Mouse (Mus musculus) neural tube, embryonic 14.5 days (tissue): ENCODE data around the gene Inpp5e. TPM values are rescaled to one million over a fixed set of nuclear protein-coding genes. Genes with fewer than 3 reads are reported as not detected.

Source experiments
- ATAC-seq: fragments of 200-750 bp; cut with Nextera tagmentation; 2 replicates; pipeline ENCODE4 v1.8.0; 2017; ENCODE audit warnings: low read depth, mild to moderate bottlenecking, moderate TSS enrichment, moderate library complexity
- H3K27ac ChIP-seq: fragments of 300-500 bp; sonication (generic); 2 replicates; pipeline ENCODE4 v1.5.1; 2014; ENCODE audit warnings: low read depth, mild to moderate bottlenecking, control low read depth, low read length, moderate library complexity, mixed read lengths
- H3K27me3 ChIP-seq: fragments of 300-500 bp; sonication (generic); 2 replicates; pipeline ENCODE4 v1.6.1; 2014; ENCODE audit warnings: low read length; ENCODE audit not compliant: control insufficient read depth, insufficient read depth
- H3K36me3 ChIP-seq: fragments of 300-500 bp; sonication (generic); 2 replicates; pipeline ENCODE4 v1.6.1; 2014; ENCODE audit warnings: low read length, mixed read lengths; ENCODE audit not compliant: control insufficient read depth, insufficient read depth
- H3K4me1 ChIP-seq: fragments of 300-500 bp; sonication (generic); 2 replicates; pipeline ENCODE4 v1.6.1; 2014; ENCODE audit warnings: low read length; ENCODE audit not compliant: control insufficient read depth, insufficient read depth
- H3K4me2 ChIP-seq: fragments of 300-500 bp; sonication (generic); 2 replicates; pipeline ENCODE4 v1.6.1; 2014; ENCODE audit warnings: mild to moderate bottlenecking, low read depth, low read length, control low read depth
- H3K4me3 ChIP-seq: fragments of 300-500 bp; sonication (generic); 2 replicates; pipeline ENCODE4 v1.5.1; 2014; ENCODE audit warnings: low read depth, low read length, control low read depth, mixed read lengths
- H3K9ac ChIP-seq: fragments of 300-500 bp; sonication (generic); replicated peaks from 2 replicates; pipeline ENCODE4 v1.6.1; 2014; ENCODE audit warnings: low read depth, mild to moderate bottlenecking, control low read depth, low read length, mixed read lengths
- H3K9me3 ChIP-seq: fragments of 300-500 bp; sonication (generic); 2 replicates; pipeline ENCODE4 v1.6.1; 2016; ENCODE audit warnings: low read length; ENCODE audit not compliant: control insufficient read depth
- WGBS: fragments of 180-500 bp; shearing (Covaris S2); extraction: QIAGEN DNeasy Blood & Tissue Kit; methylation state at CpG from one replicate; pipeline ENCODE4 v1.1.7; 2014; 5-methylcytosine and 5-hydroxymethylcytosine counted together
- polyA plus RNA-seq: library from polyadenylated mRNA; unstranded; fragments of >200 nt; fragmentation: Nextera tagmentation; extraction: Ambion mirVana; gene quantifications from 2 replicates; pipeline ENCODE4 v1.2.1, GENCODE M21; 2014

Inpp5e gene
- polyA plus RNA-seq, 1 experiment from 2014 or later: 21.3 TPM

- no peak for ATAC-seq
- WGBS: 5% methylated on average over 15 of the region's 15 CpGs
- Histone ChIP-seq H3K36me3 (peaks cover 21% of the 10 kb centered on the region), H3K27ac (peak overlapping the region; percentile 86), H3K4me2 (peak overlapping the region; percentile 84), H3K9me3 (no peaks in the 10 kb centered on the region), H3K4me1 (peaks cover 22% of the 10 kb centered on the region), H3K27me3 (no peaks in the 10 kb centered on the region), H3K9ac (peak overlapping the region; percentile 89), H3K4me3 (peak overlapping the region; percentile 81)
Measured at GRCm38 (mm10) chr2:26444368-26444767, 35.4 kb upstream of the Inpp5e start.

- no peak overlapping the region for H3K27ac ChIP-seq
- peaks cover 26% of the 10 kb centered on the region for H3K36me3 ChIP-seq
- peaks cover 22% of the 10 kb centered on the region for H3K4me1 ChIP-seq
- H3K27me3 ChIP-seq: no peaks in the 10 kb centered on the region
- WGBS: 61% methylated on average over 3 of the region's 3 CpGs
- H3K9me3 ChIP-seq: no peaks in the 10 kb centered on the region
- H3K9ac ChIP-seq: peak overlapping the region; percentile 89
- peak overlapping the region; percentile 81 for H3K4me3 ChIP-seq
- no peak for ATAC-seq
- peak overlapping the region; percentile 84 for H3K4me2 ChIP-seq
Measured at GRCm38 (mm10) chr2:26443876-26444275, 34.9 kb upstream of the Inpp5e start.

- no peak for ATAC-seq
- Histone ChIP-seq H3K4me2 (0 out of 2 replicates have a peak overlapping the region, but pooled peaks have one; percentile 1), H3K9ac (no peak overlapping the region), H3K4me1 (peaks cover 22% of the 10 kb centered on the region), H3K27me3 (no peaks in the 10 kb centered on the region), H3K27ac (no peak overlapping the region), H3K36me3 (peaks cover 34% of the 10 kb centered on the region), H3K4me3 (no peak overlapping the region), H3K9me3 (no peaks in the 10 kb centered on the region)
- 68% methylated on average over 1 of the region's 1 CpGs for WGBS
Measured at GRCm38 (mm10) chr2:26442843-26443242, 33.8 kb upstream of the Inpp5e start.

GRCm38 (mm10) chr2:26441688-26442087 lies 32.7 kb upstream of the Inpp5e start:
- no peak overlapping the region for H3K27ac ChIP-seq
- ATAC-seq: no peak
- WGBS: 89% methylated on average over 5 of the region's 5 CpGs
- no peaks in the 10 kb centered on the region for H3K9me3 ChIP-seq
- H3K36me3 ChIP-seq: peaks cover 34% of the 10 kb centered on the region
- H3K27me3 ChIP-seq: no peaks in the 10 kb centered on the region
- peaks cover 18% of the 10 kb centered on the region for H3K4me1 ChIP-seq
- no peak overlapping the region for H3K4me3 ChIP-seq
- H3K9ac ChIP-seq: no peak overlapping the region
- H3K4me2 ChIP-seq: no peak overlapping the region

- Histone ChIP-seq H3K27me3 (no peaks in the 10 kb centered on the region), H3K4me1 (peaks cover 13% of the 10 kb centered on the region), H3K9ac (no peak overlapping the region), H3K9me3 (no peaks in the 10 kb centered on the region), H3K4me2 (no peak overlapping the region), H3K27ac (no peak overlapping the region), H3K36me3 (peaks cover 34% of the 10 kb centered on the region), H3K4me3 (no peak overlapping the region)
- WGBS: 97% methylated on average over 4 of the region's 4 CpGs
- no peak for ATAC-seq
Measured at GRCm38 (mm10) chr2:26441261-26441660, 32.3 kb upstream of the Inpp5e start.

GRCm38 (mm10) chr2:26439671-26440070 lies 30.7 kb upstream of the Inpp5e start:
- peaks cover 45% of the 10 kb centered on the region for H3K36me3 ChIP-seq
- no peak overlapping the region for H3K9ac ChIP-seq
- no peak overlapping the region for H3K27ac ChIP-seq
- ATAC-seq: no peak
- no peak overlapping the region for H3K4me2 ChIP-seq
- WGBS: 97% methylated on average over 6 of the region's 6 CpGs
- peaks cover 13% of the 10 kb centered on the region for H3K4me1 ChIP-seq
- H3K9me3 ChIP-seq: no peaks in the 10 kb centered on the region
- H3K4me3 ChIP-seq: no peak overlapping the region
- no peaks in the 10 kb centered on the region for H3K27me3 ChIP-seq

GRCm38 (mm10) chr2:26438373-26438772 lies 29.4 kb upstream of the Inpp5e start:
- no peak overlapping the region for H3K9ac ChIP-seq
- H3K9me3 ChIP-seq: no peaks in the 10 kb centered on the region
- H3K27ac ChIP-seq: no peak overlapping the region
- H3K36me3 ChIP-seq: peaks cover 51% of the 10 kb centered on the region
- WGBS: 89% methylated on average over 7 of the region's 7 CpGs
- peaks cover 3% of the 10 kb centered on the region for H3K4me1 ChIP-seq
- H3K27me3 ChIP-seq: no peaks in the 10 kb centered on the region
- no peak overlapping the region for H3K4me2 ChIP-seq
- no peak overlapping the region for H3K4me3 ChIP-seq
- ATAC-seq: no peak

GRCm38 (mm10) chr2:26437221-26437620 lies 28.2 kb upstream of the Inpp5e start:
- 82% methylated on average over 4 of the region's 4 CpGs for WGBS
- Histone ChIP-seq H3K4me3 (no peak overlapping the region), H3K9ac (no peak overlapping the region), H3K4me1 (peaks cover 3% of the 10 kb centered on the region; the same call in 1 of the 2 replicates), H3K9me3 (no peaks in the 10 kb centered on the region), H3K27ac (no peak overlapping the region), H3K36me3 (peaks cover 55% of the 10 kb centered on the region), H3K27me3 (no peaks in the 10 kb centered on the region), H3K4me2 (no peak overlapping the region)
- ATAC-seq: no peak

GRCm38 (mm10) chr2:26434791-26435572 lies 26.0 kb upstream of the Inpp5e start:
- H3K27ac ChIP-seq: no peak overlapping the region
- H3K4me3 ChIP-seq: no peak overlapping the region
- H3K4me2 ChIP-seq: no peak overlapping the region
- 94% methylated on average over 7 of the region's 7 CpGs for WGBS
- H3K9ac ChIP-seq: no peak overlapping the region
- H3K36me3 ChIP-seq: peaks cover 54% of the 10 kb centered on the region
- H3K9me3 ChIP-seq: no peaks in the 10 kb centered on the region
- H3K4me1 ChIP-seq: peaks cover 3% of the 10 kb centered on the region; the same call in 1 of the 2 replicates
- no peak for ATAC-seq
- H3K27me3 ChIP-seq: no peaks in the 10 kb centered on the region
